Mouse (Mus musculus) bone marrow macrophage, adult 2 months (primary cell): Measurements from ENCODE around the gene Os9. TPM values are rescaled to one million over a fixed set of nuclear protein-coding genes. Genes with fewer than 3 reads are reported as not detected.
"Not testable (repeated sequence)": the region's sequence is repeated elsewhere in the genome, so short reads cannot be mapped to it uniquely, and the experiment has no call there.

ENCODE experiments used
- H3K27ac ChIP-seq: 2 replicates; pipeline ENCODE4 v1.5.1; 2012; ENCODE audit warnings: low read depth, low read length; ENCODE audit not compliant: insufficient read depth
- H3K4me1 ChIP-seq: 2 replicates; pipeline ENCODE4 v1.6.1; 2012; ENCODE audit warnings: low read length; ENCODE audit not compliant: control insufficient read depth, insufficient read depth
- H3K4me3 ChIP-seq: 2 replicates; pipeline ENCODE4 v1.5.1; 2012; ENCODE audit warnings: mild to moderate bottlenecking, low read length, moderate library complexity; ENCODE audit not compliant: insufficient read depth
- CTCF ChIP-seq: IDR thresholded peaks from 2 replicates; pipeline ENCODE4 v1.5.1; 2012; ENCODE audit warnings: low read depth, mild to moderate bottlenecking, low read length, moderate library complexity
- POLR2A ChIP-seq: IDR thresholded peaks from 2 replicates; pipeline ENCODE4 v1.6.1; 2012; ENCODE audit warnings: mild to moderate bottlenecking, low read depth, low read length, borderline replicate concordance
- polyA plus RNA-seq: library from polyadenylated mRNA; stranded (reverse); fragments of >200 nt; gene quantifications from 2 replicates; pipeline ENCODE4 v1.2.4, GENCODE M21; 2012; ENCODE audit not compliant: missing spikeins, insufficient read depth, insufficient read length

The Os9 gene
- polyA plus RNA-seq, 1 experiment = 167 TPM

- H3K4me1 ChIP-seq = peaks cover 19% of the 10 kb centered on the region
- H3K4me3 ChIP-seq = no peak overlapping the region
- H3K27ac ChIP-seq = no peak overlapping the region
- TF ChIP-seq CTCF (no peak), POLR2A (no peak)
These were observed 39.8 kb upstream of the Os9 start for GRCm38 (mm10) chr10:127160728-127161127.

GRCm38 (mm10) chr10:127160081-127160480, 39.1 kb upstream of the Os9 start:
- no peak overlapping the region for H3K27ac ChIP-seq
- no peak overlapping the region for H3K4me3 ChIP-seq
- TF ChIP-seq POLR2A = no peak
- no peak for TF ChIP-seq CTCF
- peaks cover 19% of the 10 kb centered on the region for H3K4me1 ChIP-seq

- Histone ChIP-seq H3K4me1 (peaks cover 12% of the 10 kb centered on the region), H3K27ac (no peak overlapping the region), H3K4me3 (no peak overlapping the region)
- TF ChIP-seq POLR2A (no peak), CTCF (no peak)
These were observed 37.5 kb upstream of the Os9 start for GRCm38 (mm10) chr10:127158471-127158870.

- H3K4me1 ChIP-seq = peaks cover 7% of the 10 kb centered on the region
- H3K27ac ChIP-seq = no peak overlapping the region
- TF ChIP-seq POLR2A (no peak), CTCF (no peak)
- no peak overlapping the region for H3K4me3 ChIP-seq
These were observed 35.6 kb upstream of the Os9 start for GRCm38 (mm10) chr10:127156511-127156910.

- Histone ChIP-seq H3K4me3 (no peak overlapping the region), H3K4me1 (peaks cover 7% of the 10 kb centered on the region), H3K27ac (no peak overlapping the region)
- TF ChIP-seq CTCF = no peak
These were observed 35.2 kb upstream of the Os9 start for GRCm38 (mm10) chr10:127156089-127156488.

GRCm38 (mm10) chr10:127154652-127155051, 33.7 kb upstream of the Os9 start:
- H3K27ac ChIP-seq = no peak overlapping the region
- TF ChIP-seq CTCF (no peak), POLR2A (no peak)

GRCm38 (mm10) chr10:127154241-127154640, 33.3 kb upstream of the Os9 start:
- Histone ChIP-seq H3K4me1 (peaks cover 15% of the 10 kb centered on the region), H3K27ac (no peak overlapping the region), H3K4me3 (no peak overlapping the region)
- TF ChIP-seq CTCF (no peak), POLR2A (no peak)

More at GRCm38 (mm10) chr10:127154652-127155051, 33.7 kb upstream of the Os9 start:
- peaks cover 13% of the 10 kb centered on the region for H3K4me1 ChIP-seq
- H3K4me3 ChIP-seq = no peak overlapping the region

GRCm38 (mm10) chr10:127153323-127153722, 32.4 kb upstream of the Os9 start:
- Histone ChIP-seq H3K4me1 (peaks cover 18% of the 10 kb centered on the region), H3K27ac (no peak overlapping the region), H3K4me3 (no peak overlapping the region)
- TF ChIP-seq CTCF = no peak
- no peak for TF ChIP-seq POLR2A

GRCm38 (mm10) chr10:127152556-127152955, 31.6 kb upstream of the Os9 start:
- H3K4me1 ChIP-seq = peaks cover 18% of the 10 kb centered on the region
- H3K27ac ChIP-seq, H3K4me3 ChIP-seq: not testable (repeated sequence)

- H3K27ac ChIP-seq, H3K4me3 ChIP-seq: not testable (repeated sequence)
- peaks cover 18% of the 10 kb centered on the region for H3K4me1 ChIP-seq
These were observed 30.3 kb upstream of the Os9 start for GRCm38 (mm10) chr10:127151233-127151632.

GRCm38 (mm10) chr10:127150471-127150872, 29.5 kb upstream of the Os9 start:
- H3K27ac ChIP-seq = no peak overlapping the region; the same call in 1 of the 2 replicates
- no peak overlapping the region for H3K4me3 ChIP-seq
- TF ChIP-seq CTCF = no peak
- TF ChIP-seq POLR2A = no peak
- peaks cover 18% of the 10 kb centered on the region for H3K4me1 ChIP-seq
